Mouse (Mus musculus) megakaryocyte, embryonic 14.5 days (primary cell): Measurements from ENCODE around the gene Fnbp1.

ENCODE experiments used
- FLI1 ChIP-seq: IDR thresholded peaks from 2 replicates; pipeline ENCODE4 v1.6.1; 2012; ENCODE audit warnings: low read length, inconsistent platforms, mixed read lengths
- GATA1 ChIP-seq: IDR thresholded peaks from 3 replicates; pipeline ENCODE4 v1.6.1; 2012; ENCODE audit warnings: mixed read lengths, low read length, inconsistent platforms, borderline replicate concordance

GRCm38 (mm10) chr2:31081349-31081748 is 60.5 kb downstream of the Fnbp1 start:
- TF ChIP-seq GATA1 (peak; percentile 60; the same call in 1 of the 3 replicates), FLI1 (no peak)
